Mouse (Mus musculus) midbrain, embryonic 14.5 days (tissue): Measurements from ENCODE around the gene Morc2b. TPM values are rescaled to one million over a fixed set of nuclear protein-coding genes. Genes with fewer than 3 reads are reported as not detected.
A peak's percentile ranks its signal among the peaks of the same experiment; 100 is the strongest.
"Not testable (repeated sequence)": the region's sequence is repeated elsewhere in the genome, so short reads cannot be mapped to it uniquely, and the experiment has no call there.

Source experiments
- ATAC-seq: fragments of 200-750 bp; cut with Nextera tagmentation; 2 replicates; pipeline ENCODE4 v1.8.0; 2017; ENCODE audit warnings: moderate number of reproducible peaks, moderate library complexity; ENCODE audit not compliant: low FRiP score, low TSS enrichment
- DNase-seq: peaks from one replicate; pipeline ENCODE4 v3.0.0-alpha.2; 2015
- H3K27ac ChIP-seq: fragments of 300-500 bp; sonication (generic); replicated peaks from 2 replicates; pipeline ENCODE4 v1.5.1; 2014; ENCODE audit warnings: mild to moderate bottlenecking, low read depth, low read length, moderate library complexity
- H3K27me3 ChIP-seq: fragments of 300-500 bp; sonication (generic); 2 replicates; pipeline ENCODE4 v1.6.1; 2014; ENCODE audit warnings: low read length, control low read depth, mixed read lengths; ENCODE audit not compliant: control insufficient read depth, insufficient read depth
- H3K36me3 ChIP-seq: fragments of 300-500 bp; sonication (generic); 2 replicates; pipeline ENCODE4 v1.6.1; 2014; ENCODE audit warnings: low read length, control low read depth; ENCODE audit not compliant: control insufficient read depth, insufficient read depth
- H3K4me1 ChIP-seq: fragments of 300-500 bp; sonication (generic); 2 replicates; pipeline ENCODE4 v1.6.1; 2014; ENCODE audit warnings: mild to moderate bottlenecking, antibody characterized with exemption, low read length, control low read depth; ENCODE audit not compliant: control insufficient read depth, insufficient read depth
- H3K4me2 ChIP-seq: fragments of 300-500 bp; sonication (generic); 2 replicates; pipeline ENCODE4 v1.6.1; 2014; ENCODE audit warnings: mild to moderate bottlenecking, low read length, moderate library complexity
- H3K4me3 ChIP-seq: fragments of 300-500 bp; sonication (generic); replicated peaks from 2 replicates; pipeline ENCODE4 v1.5.1; 2014; ENCODE audit warnings: low read depth, low read length
- H3K9ac ChIP-seq: fragments of 300-500 bp; sonication (generic); replicated peaks from 2 replicates; pipeline ENCODE4 v1.6.1; 2014; ENCODE audit warnings: mild to moderate bottlenecking, low read length, moderate library complexity
- H3K9me3 ChIP-seq: fragments of 300-500 bp; sonication (generic); 2 replicates; pipeline ENCODE4 v1.6.1; 2016; ENCODE audit warnings: low read length, control low read depth, mixed read lengths; ENCODE audit not compliant: control insufficient read depth
- whole genome bisulfite sequencing: fragments of 180-500 bp; shearing (Covaris S2); extraction: QIAGEN DNeasy Blood & Tissue Kit; methylation state at CpG from one replicate; pipeline ENCODE4 v1.1.7; 2014; 5-methylcytosine and 5-hydroxymethylcytosine counted together
- polyA plus RNA-seq: library from polyadenylated mRNA; unstranded; fragments of >200 nt; fragmentation: Nextera tagmentation; extraction: Ambion mirVana; gene quantifications from 2 replicates; pipeline ENCODE4 v1.2.1, GENCODE M21; 2014

The Morc2b gene
- 0.08 and 0.09 TPM in 2 replicates for polyA plus RNA-seq

DNA sequence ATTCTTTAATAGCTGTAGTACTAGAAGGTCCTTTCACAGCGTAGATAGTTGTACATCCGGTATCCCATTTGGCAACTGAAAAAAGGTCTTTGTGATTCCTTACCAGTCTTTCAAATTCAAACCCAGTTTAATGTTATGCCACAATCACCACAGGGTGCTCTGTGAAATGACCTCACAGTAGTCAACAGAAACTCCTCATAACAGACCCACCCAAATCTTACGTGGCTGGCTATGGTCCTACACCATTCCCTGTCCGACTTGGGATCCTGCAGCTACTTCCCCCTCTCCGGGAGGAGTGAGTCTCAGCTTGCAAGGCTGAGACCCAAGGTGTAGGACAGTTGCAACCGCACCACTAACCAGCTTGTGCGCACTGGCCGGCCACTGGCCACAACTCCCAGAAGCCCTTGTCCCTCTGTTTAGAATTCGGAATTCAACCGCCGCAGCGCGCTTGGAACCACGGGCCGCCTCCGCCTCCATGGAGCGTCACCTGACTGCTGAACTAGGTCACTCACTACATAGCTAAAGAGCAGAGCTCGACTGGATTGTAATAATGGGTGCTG, at the start of gene Morc2b:
Gene Morc2b, minus strand, starts transcription at position 423 of the 560 bp plus-strand sequence.
- Histone ChIP-seq H3K9ac (no peak within 1 kb of the TSS), H3K4me2 (no peak within 1 kb of the TSS), H3K36me3 (no peaks in the 10 kb centered on the region), H3K9me3 (peaks cover 2% of the 10 kb centered on the region; the same call in 1 of the 2 replicates), H3K4me3 (no peak within 1 kb of the TSS), H3K27ac (no peak within 1 kb of the TSS), H3K4me1 (no peaks in the 10 kb centered on the region), H3K27me3 (no peaks in the 10 kb centered on the region)
- 77% methylated on average over 18 of the region's 18 CpGs for WGBS
- DNase-seq (no peak), ATAC-seq (no peak)

DNA sequence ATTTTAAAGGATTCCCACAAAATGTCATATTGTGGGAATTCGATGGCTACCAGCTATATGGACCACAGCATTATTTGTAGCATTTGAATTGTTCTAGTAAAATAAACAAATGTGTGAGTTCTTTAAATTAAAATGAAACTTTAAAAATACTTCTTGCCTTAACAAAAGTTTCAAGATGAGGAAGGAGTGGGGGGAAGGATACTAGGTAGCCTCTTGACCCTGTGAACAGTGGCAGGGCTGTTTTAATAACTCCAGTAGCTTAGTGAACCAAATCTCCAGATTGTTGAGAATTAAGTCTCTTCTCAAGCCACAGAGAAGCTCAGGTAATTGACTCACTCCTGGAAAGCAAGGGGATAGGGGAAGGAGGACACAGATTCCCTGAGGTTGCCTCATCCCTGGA, 28.7 kb upstream of the Morc2b start, which contains the start of gene Olfr55:
Gene Olfr55, plus strand, starts transcription at position 301 of the 400 bp plus-strand sequence.
- WGBS: 80% methylated on average over 1 of the region's 1 CpGs
- not testable (repeated sequence) for H3K4me2 ChIP-seq, H3K9me3 ChIP-seq, ATAC-seq, H3K9ac ChIP-seq, DNase-seq, H3K27ac ChIP-seq, H3K4me1 ChIP-seq, H3K27me3 ChIP-seq, H3K4me3 ChIP-seq, H3K36me3 ChIP-seq

DNA sequence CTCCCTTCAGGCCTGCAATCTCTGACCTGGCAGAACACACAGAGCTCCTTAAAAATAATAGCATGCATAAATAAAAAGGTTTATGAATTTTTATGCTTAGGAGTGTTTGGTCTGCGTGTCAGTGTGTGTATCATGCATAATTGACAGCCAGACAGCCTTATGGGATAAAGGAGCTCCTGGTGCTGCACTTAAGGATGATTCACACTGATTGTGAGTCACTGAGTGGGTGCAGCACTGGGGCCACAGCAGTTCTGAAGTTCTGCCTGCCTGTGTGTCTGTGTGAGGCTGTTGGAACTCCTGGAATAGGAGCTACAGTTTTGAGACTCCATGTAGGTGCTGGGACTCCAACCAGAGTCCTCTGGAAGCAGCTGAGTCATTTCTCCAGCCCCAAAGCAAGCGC, 13.2 kb downstream of the Morc2b start:
- Histone ChIP-seq H3K36me3 (no peaks in the 10 kb centered on the region), H3K4me3 (no peak overlapping the region), H3K27me3 (no peaks in the 10 kb centered on the region), H3K4me2 (no peak overlapping the region), H3K9me3 (no peaks in the 10 kb centered on the region), H3K27ac (no peak overlapping the region), H3K9ac (no peak overlapping the region), H3K4me1 (no peaks in the 10 kb centered on the region)
- ATAC-seq (no peak), DNase-seq (no peak)
- WGBS: 59% methylated on average over 2 of the region's 2 CpGs

DNA sequence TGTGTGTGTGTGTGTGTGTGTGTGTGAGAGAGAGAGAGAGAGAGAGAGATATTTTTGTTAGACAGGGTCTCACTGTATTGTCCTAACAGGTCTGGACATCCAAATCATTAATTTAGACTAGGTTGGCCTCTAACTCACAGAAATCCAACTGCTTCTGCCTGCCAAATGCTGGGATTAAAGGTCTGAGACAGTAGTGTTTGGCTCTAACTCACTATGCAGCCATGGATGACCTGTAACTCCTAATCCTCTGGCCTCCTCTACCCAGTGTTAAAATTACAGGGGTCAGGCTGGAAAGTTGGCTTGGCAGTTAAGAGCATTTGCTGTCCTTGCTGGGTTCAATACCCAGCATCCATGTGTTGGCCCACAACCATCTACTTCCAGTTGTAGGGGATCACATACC, 14.9 kb downstream of the Morc2b start:
- H3K9me3 ChIP-seq: no peaks in the 10 kb centered on the region
- H3K4me2 ChIP-seq: no peak overlapping the region
- ATAC-seq (no peak), DNase-seq (no peak)
- H3K27me3 ChIP-seq: no peaks in the 10 kb centered on the region
- no peaks in the 10 kb centered on the region for H3K4me1 ChIP-seq
- no peaks in the 10 kb centered on the region for H3K36me3 ChIP-seq
- no peak overlapping the region for H3K27ac ChIP-seq
- H3K4me3 ChIP-seq: no peak overlapping the region
- H3K9ac ChIP-seq: no peak overlapping the region

DNA sequence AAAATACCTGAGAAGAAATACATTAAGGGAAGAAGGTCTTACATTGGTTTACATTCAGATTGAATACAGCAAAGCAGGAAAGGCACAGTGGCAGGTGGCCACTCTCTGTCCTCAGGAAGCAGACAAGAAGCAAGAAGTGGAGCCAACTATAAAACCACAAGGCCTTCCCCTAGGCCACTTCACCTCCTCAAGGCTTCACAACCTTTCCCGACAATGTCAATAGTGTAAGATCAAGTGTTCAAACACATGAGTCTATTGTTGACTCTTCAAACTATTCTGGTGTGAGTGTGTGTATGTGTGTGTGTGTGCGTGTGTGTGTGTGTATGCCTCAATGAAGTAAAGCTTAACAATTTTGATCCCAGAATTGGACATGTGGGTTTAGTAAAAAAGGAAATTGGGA, 42.1 kb downstream of the Morc2b start:
- 96% methylated on average over 2 of the region's 2 CpGs for WGBS
- H3K4me1 ChIP-seq: peaks cover 10% of the 10 kb centered on the region
- no peaks in the 10 kb centered on the region for H3K27me3 ChIP-seq
- H3K4me2 ChIP-seq: no peak overlapping the region
- no peak overlapping the region for H3K4me3 ChIP-seq
- DNase-seq (no peak), ATAC-seq (no peak)
- no peak overlapping the region for H3K9ac ChIP-seq
- no peaks in the 10 kb centered on the region for H3K9me3 ChIP-seq
- H3K27ac ChIP-seq: no peak overlapping the region
- 0 out of 2 replicates have a peak, but pooled peaks cover 3% of the 10 kb centered on the region for H3K36me3 ChIP-seq

DNA sequence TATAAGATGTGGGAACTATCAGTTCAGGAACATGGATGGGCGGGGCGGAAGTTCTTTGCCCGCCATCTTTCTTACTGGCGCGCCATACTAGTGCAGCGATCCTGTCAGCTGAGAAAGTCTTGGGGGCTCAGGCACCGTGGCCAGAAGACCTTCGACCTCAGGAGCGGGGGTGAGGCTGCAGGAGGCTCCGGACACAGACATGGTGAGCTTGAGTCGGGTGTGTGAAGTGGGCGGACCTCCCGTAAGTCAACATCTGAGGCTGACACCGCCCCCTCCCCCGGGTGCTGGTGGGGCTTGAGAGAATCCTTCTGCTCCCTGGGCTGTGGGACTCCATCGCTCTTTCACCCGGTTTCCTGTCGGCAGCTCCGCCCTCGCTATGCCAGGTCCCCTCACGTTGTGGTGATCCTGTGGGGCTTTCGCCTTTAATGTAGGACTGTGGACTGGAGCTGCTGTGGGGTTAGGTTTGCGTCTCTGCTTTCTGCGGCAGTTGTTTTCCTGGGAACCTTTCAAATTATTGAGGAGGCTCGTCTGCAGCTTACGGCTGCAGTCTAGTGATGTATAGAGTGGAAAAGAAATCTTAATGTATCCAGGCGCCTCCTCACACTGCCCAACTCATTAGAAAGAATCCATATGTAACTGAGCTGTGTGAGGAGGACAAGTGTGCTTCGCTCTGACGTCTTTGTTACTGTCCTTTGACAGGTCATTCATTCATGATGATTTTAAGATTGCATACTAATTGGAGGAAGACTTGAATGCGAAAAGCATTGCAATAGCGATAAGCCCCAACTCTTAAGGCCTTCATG, 46.9 kb downstream of the Morc2b start:
- H3K9ac ChIP-seq: peak overlapping the region; percentile 73
- peak; percentile 88 for DNase-seq
- peak; percentile 78 for ATAC-seq

DNA sequence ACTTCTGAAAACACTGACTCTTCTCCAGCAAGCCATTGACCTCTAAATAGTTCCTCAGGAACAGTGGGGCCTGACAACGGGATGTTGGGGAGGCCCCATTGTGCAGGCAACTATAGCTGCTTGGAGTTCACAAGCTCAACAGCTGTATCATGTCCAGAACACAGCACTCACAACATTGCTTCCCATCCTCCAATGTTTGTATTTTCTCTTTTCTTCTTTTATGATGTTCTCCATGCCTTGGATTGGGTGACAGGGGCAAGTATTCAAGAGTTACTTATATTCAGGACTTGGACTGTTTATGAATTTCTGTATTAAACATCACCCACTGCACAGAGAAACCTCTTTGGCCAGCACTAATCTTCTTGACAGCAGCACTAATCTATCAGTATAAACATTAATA, 47.9 kb downstream of the Morc2b start:
- Histone ChIP-seq H3K9ac (no peak overlapping the region), H3K9me3 (no peaks in the 10 kb centered on the region), H3K4me1 (peaks cover 10% of the 10 kb centered on the region), H3K27me3 (no peaks in the 10 kb centered on the region), H3K27ac (peak overlapping the region; percentile 94; the same call in 1 of the 2 replicates), H3K4me2 (peak overlapping the region; percentile 86), H3K4me3 (peak overlapping the region; percentile 53; the same call in 1 of the 2 replicates), H3K36me3 (no peaks in the 10 kb centered on the region)
- ATAC-seq (no peak), DNase-seq (no peak)
- 49% methylated on average over 1 of the region's 1 CpGs for WGBS

More for the DNA sequence above, 46.9 kb downstream of the Morc2b start:
- Histone ChIP-seq H3K36me3 (no peaks in the 10 kb centered on the region), H3K4me3 (peak overlapping the region; percentile 53), H3K27ac (peak overlapping the region; percentile 94), H3K9me3 (no peaks in the 10 kb centered on the region), H3K4me1 (peaks cover 10% of the 10 kb centered on the region), H3K4me2 (peak overlapping the region; percentile 86), H3K27me3 (no peaks in the 10 kb centered on the region)
- 2% methylated on average over 31 of the region's 31 CpGs for WGBS

DNA sequence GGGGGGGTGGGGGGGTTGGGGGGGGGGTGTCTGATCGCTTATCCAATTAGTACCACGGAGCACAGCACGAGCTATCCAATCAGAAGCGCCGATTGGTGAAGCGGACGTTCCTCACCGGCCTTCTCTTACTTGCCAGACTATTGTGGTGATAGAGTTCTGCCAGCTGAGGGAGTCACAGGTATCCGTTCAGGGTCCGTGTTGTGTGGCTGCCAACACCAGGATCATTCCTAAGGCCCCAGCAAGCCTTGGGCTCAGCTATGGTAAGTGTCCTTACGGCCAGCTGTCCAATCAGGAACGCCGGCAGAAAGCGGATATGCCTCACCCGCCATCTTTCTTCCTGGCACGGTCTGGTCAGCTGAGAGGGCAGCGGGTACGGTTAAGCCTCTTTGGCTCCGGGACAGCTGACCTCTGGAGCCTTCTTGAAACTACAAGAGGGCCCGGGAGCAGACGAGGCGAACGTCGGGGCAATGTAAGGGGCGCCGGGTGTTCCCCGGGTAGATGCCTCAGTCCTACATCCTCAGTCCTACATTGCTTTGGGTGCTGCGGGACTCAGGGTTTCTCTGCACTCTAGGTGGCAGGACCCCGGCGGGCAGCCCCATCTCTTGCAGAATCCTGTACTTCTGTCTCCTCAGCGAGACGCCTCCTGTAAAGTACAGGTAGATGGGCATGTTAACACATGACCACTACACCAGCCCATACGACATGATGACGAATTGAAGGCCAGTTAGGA, 50.1 kb downstream of the Morc2b start, which contains the start of gene Zfp563:
Gene Zfp563, plus strand, starts transcription at position 91 of the 730 bp plus-strand sequence.
- DNase-seq: peak; percentile 93
- H3K9ac ChIP-seq: peak within 1 kb of the TSS; percentile 78
- H3K27ac ChIP-seq: peak within 1 kb of the TSS; percentile 89
- H3K4me3 ChIP-seq: peak within 1 kb of the TSS; percentile 65
- ATAC-seq: peak; percentile 89
- H3K4me1 ChIP-seq: peaks cover 10% of the 10 kb centered on the region
- H3K27me3 ChIP-seq: no peaks in the 10 kb centered on the region
- no peaks in the 10 kb centered on the region for H3K36me3 ChIP-seq
- 4% methylated on average over 34 of the region's 34 CpGs for WGBS
- no peaks in the 10 kb centered on the region for H3K9me3 ChIP-seq
- H3K4me2 ChIP-seq: peak within 1 kb of the TSS; percentile 68
